Mouse (Mus musculus) heart, postnatal 10 days (tissue): ENCODE results near the gene Zmiz1. TPM values are rescaled to one million over a fixed set of nuclear protein-coding genes. Genes with fewer than 3 reads are reported as not detected.

Experiments used
- DNase-seq, 2 experiments: peaks; one replicate each; pipeline ENCODE4 v3.0.0; 2021
- intact Hi-C: fragments of 180-260 bp; cut with DNase I; formaldehyde crosslinking; loops from one replicate; pipeline ENCODE4 v1.15.1; 2025
- microRNA-seq, 2 experiments: library from miRNA; unstranded; fragments of <30 nt; microRNA quantifications; one replicate each; pipeline ENCODE4 v1.2.0; 2022
- total RNA-seq, 2 experiments: library from RNA; stranded (reverse); gene quantifications; 2 replicates each; pipeline ENCODE4 v1.2.3; 2021

The Zmiz1 gene
- total RNA-seq, 2 experiments from 2014 or later = 70.9 to 72.0 TPM

DNA sequence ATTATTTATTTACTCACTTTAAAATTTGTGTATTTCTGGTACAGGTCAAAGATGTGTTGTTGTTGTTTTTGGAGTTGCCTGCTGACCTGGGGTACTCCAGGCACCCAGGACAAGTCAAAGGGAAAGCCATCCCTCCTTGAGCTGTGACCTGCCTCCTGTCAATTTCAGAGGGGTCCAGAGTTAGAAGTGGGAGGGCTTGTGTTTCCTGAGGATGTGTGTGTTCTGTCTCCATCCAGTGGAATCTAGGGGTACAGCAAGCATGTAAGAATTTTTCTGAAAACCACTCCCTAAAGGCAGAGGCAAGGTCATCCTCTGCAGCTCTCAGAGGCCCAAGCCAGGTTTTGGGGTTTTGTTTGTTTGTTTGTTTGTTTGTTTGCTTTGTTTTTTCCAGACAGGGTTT, 243.0 kb downstream of the Zmiz1 start:
- intact Hi-C loops = loop anchor here (5.0 kb wide), 1 partner anchor 1200 kb away; no protein-coding TSS in a partner anchor

DNA sequence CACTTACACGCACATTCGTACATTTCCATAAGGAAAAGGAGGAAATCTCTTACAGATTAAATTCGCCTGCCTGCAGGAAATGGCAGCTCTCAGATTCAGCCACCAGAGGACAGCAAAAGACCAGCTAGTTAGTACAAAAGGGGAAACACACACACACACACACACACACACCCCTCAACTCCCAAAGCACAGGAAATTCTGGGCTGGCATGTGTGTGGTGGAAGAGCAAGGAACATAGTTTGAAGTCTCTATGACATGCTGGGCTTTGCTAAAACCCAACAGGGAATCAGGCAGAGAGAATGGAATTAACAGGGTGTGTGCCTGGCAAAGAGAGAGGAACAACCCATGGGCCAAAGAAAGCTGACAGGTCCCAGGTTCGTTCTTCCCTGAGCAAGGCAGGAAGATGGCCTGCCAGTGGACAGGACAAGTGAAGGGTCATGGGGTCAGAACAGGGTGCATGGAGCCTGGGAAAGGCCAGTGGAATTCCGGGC, 248.8 kb downstream of the Zmiz1 start:
- peak; percentile 81 to 84 for DNase-seq
- intact Hi-C loops = loop anchor here (2.0 kb wide), 2 partner anchors 61 to 93 kb away; partner anchors contain the start of gene Zcchc24

More for the DNA sequence above, 243.0 kb downstream of the Zmiz1 start:
- peak; percentile 63 to 77 for DNase-seq

DNA sequence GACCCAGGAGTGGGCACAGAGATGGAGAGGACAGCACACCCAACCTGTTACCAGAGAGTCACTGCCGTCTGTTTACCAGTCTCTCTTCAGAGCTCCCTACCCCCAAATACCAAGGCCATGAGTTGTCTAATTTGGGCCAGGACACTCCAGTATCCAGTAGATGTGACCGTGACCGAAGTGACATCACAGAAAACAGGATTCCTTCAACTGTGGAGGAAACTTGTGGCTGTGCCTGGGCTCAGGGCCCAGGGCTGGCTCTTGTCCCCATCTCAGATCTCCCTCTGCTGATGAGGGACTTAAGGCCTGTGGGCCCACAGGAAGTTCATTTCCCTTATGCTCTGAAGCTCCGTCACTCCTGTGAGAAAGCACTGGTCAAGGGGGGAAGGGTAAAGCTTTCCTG, 249.5 kb downstream of the Zmiz1 start:
- peak; percentile 83 to 88 for DNase-seq
- intact Hi-C loops = loop anchor here (2.0 kb wide), 1 partner anchor 60 kb away; the partner anchor contains the start of gene Zcchc24

DNA sequence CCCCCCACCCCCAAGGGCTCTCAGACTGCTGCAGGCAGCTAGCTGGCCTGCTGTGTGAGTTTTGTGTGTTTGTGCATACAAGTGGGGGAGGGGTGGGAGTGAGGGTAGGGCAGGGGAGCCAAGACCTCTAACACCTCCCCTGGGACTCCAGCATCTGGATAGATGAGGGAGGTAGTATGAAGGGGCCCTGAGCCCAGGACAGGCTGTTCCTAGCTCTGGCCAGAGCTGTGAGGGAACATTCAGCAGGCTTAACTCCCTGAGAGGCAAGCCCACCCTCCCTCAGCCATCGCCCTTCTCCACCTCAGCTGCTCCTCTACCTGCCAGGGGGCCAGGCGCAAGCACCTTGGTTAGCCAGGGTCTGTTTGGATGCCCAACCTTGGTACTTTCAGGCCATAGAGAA, 249.9 kb downstream of the Zmiz1 start:
- intact Hi-C loops = loop anchor here (2.0 kb wide), 1 partner anchor 60 kb away; the partner anchor contains the start of gene Zcchc24
- DNase-seq = peak; percentile 70 to 75

DNA sequence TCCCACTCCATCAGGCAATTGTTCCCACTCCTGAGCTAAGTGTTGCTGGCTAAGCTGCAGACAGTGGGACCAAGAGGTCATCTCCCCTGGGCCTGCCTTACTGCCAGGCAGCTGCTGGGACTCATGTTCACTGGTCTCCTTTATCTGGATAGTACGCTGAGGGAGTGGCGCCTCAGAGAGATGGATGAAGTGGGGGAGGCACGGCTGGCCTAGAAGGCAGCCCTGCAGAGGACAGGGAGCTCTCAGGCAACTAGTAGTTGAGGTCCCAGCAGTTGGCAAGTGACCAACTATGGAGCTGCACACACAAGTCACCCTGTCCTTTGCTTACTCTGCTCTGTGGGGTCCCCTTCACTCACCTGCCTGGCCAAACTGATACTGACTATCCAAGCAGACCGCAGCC, 251.1 kb downstream of the Zmiz1 start:
- peak; percentile 79 to 82 for DNase-seq
- intact Hi-C loops = no loop called here

DNA sequence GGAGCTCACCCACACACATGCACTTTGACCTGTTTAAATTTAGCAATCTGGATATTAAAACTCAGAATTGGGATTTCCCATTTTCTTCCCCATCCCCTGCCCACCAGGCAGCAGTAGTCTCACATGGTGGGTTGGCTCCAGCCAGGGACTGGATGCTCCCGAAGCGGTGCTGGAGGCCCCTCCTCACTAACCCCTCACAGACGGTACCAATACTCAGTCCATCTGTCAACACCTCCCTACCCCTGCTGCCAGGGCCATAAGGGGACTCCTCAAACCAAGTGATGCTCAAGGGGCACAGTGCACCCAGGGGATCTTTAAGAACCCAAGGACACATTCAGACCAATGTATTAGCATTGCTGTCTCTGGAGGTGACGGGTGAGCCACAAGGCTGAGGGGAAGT, 251.7 kb downstream of the Zmiz1 start:
- intact Hi-C loops = no loop called here
- DNase-seq = no peak

DNA sequence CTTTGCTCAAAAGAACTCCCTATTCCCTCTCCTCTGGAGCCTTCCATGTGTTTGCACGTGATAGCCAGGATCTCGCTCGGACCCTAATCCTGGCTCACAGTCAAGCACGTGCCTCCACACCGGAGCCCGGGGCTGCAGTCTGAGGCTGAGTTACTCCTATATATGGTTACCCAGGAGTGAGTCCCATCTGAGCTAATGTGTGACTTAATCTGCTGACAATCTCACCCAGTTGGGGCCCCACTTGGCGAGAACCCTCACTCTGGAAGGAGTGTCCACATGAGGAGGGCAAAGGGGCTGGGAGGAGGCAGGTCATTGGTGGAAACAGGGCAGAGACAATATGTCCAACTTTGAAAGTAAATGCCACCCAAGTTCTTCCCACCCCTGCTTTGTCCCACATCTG, 252.2 kb downstream of the Zmiz1 start:
- intact Hi-C loops = no loop called here
- DNase-seq = no peak

DNA sequence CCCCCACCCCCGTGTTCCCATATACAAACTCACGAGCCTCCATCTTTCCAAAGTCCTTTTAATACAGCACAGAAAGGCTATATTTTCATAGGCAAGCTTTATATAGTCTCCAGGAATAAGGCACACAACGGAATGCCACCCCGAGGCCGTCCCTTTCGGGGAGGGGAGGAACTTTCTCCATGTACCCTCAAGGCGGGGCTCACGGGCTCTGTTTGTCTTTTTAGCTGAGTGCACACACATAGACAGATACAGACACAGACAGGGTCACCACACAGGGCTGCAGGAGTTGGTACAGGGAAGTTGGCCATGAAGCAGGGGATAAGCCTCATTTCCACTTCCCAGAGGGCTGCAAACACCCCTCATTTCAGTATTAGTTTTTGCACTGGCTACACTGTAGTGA, 252.6 kb downstream of the Zmiz1 start:
- intact Hi-C loops = no loop called here

DNA sequence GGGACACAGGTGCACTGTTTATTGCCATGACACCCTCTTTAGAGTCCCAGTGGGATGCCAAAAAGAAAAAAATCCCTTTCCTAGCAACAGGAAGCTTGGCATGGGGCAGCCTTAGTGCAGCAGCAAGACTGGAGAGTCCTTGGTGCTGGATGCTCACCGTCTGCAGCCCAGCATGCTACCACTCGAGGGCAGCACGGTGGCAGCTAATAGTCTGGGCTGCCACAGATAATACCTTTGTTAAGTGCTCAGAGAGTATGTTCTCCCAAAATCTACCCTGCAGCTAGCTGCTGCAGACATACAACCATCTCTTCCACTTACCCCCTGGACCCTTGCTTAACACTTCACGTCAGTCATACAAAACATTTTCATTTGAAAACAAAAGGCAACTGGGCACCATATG, 254.5 kb downstream of the Zmiz1 start:
- intact Hi-C loops = no loop called here
- DNase-seq = peak in 1 of 2 experiments; percentile 55

More for the DNA sequence above, 252.6 kb downstream of the Zmiz1 start:
- no peak for DNase-seq

Small RNA genes lying within 50 kb of the gene (microRNA-seq; reads per million reads assigned to microRNA genes)
- gene Mir3075 = 2.4 to 2.8 reads per million in 2 experiments

Other genes starting within 250 kb of the Zmiz1 start
- 100 to 1,000 TPM; 248 to 271 TPM for gene Ppif, start 235.0 kb downstream of the Zmiz1 start, total RNA-seq